Mouse (Mus musculus): ENCODE results near the gene Macrod2.
A peak's percentile ranks its signal among the peaks of the same experiment; 100 is the strongest.

Macrod2 gene

DNA sequence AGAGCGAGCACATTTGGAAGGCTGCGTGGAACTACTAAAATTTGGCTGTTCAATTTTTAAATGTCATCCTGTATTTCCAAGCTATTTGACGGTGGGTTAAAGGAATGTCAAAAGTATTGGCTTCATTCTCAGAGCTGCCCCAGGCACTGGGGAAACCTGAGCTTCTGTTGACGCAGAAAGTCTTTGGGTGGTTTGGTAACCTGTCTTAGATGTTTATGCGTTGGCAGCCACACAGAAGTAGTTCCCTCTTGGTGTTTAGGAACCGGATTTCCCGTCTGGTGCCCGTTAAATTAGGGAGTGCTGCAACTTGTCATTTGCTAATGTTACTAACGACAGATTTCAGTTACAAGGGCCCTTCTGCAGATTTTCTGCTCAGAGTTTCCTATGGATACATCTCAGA lies 1837.7 kb downstream of the Macrod2 start:
- DNase-seq (ENCODE audit: low read depth), result no peak

DNA sequence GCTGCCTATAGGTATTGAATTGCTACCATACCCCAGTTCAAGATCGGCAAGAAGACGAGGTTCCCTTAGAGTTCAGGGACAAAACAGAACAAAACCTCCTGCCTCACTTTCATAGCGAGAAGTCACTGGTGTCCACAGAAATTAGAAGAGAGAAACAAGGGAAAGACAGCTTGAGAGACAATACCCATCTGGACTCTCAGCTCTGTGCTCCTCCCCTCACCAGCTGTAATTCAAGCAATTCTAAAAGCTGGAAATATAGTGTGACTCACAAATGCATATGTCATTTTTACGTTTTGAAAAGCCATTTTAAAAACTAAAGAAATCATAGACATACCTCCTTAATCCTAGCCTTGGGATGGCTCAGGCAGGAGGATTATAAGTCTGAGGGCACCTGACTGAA lies 1848.4 kb downstream of the Macrod2 start:
- no peak for DNase-seq (ENCODE audit: low read depth)

DNA sequence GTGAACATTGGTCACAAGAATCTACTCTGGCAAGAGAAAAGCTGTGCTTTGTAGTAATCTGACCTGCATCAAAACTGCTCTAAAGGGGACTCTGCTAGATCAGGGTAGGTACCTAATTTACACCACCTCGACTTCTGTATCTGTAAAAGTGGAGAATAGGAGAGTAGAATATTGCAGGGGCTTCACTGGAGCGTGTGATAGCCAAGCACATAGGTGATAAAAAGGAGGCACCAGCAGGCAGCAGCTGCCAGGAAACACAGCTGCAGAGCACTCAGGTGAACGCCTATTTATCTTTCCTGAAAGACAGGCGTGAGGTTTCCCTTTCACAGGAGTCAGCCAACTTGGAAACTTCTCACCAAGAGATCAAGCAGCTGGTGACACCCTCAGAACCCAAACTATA lies 1855.3 kb downstream of the Macrod2 start:
- DNase-seq (ENCODE audit: low read depth), result no peak

DNA sequence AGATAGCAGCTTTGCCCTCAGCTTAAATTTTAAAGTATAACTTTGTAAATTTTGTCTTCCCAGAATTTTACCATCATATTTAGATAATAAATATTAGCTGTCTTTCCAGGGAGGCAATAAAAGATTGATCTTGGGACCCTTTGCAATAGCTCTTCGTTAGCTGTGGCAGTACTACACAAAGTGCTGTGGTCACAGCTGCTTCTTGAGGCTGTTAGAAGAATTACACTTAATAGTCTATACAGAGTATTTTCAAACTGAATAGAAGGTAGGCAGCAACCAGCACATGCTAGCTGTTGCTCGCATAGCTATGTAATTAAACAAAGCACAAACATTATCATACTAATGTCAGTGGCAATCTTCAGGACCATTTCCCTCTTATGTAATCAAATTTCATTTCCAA lies 1856.4 kb downstream of the Macrod2 start:
- DNase-seq (ENCODE audit: low read depth), result no peak

DNA sequence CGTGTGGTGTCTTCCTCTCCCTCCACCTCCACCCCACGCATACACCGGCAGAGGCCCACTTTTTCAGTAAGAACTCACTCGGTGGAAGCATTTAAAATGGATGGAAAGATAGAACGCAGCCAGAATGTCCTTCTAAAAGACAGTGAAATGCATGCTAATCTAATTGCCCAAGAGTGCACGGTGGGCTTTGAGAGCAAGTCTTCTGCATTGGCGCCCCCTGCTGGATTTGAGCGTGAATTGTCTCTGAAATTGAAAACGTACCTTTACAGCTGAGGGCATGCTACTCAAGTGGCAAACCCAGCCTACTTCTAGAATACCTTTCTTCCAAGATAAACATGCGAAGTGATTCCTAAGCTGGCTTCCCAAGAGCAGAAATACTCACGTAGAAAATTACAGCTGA lies 1858.8 kb downstream of the Macrod2 start:
- peak; percentile 1 for DNase-seq (ENCODE audit: low read depth)

DNA sequence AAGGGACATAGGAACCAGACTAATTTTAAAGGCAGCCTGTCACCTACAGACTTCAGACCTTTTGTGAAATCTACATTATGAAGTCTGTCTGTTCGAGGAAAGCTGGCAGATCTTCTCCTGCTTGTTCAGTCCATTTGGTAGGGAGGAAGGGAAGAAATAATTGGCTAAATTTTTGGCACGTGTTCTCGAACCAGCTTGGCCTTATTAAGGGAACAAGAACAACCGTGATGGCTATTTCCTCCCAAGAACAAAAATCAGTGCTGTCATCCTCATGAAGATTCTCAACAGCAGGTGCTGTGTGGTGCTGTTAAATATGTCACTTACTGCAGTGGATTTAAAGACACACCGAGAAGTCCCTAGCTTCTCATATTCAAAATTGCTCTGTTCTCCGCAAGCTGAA lies 1859.5 kb downstream of the Macrod2 start:
- no peak for DNase-seq (ENCODE audit: low read depth)

DNA sequence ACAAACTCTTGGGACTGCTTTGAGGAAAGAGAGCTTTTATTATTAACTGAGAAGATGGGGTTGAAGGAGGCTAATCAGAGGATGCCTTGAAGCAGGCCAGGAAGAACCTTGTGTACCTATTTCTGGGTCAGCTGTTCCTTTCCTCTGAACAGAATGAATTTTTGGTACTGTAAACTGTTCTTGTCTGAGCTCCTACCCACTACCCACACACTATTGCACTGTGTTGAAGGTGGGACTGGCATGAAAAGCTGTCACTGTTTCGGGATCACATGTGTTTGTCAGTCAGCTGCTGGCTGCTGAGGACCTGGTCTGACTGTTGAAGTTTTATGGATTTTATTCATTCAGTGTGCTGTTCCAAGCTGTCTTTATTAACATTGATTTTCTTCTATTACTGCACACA lies 1862.4 kb downstream of the Macrod2 start:
- no peak for DNase-seq (ENCODE audit: low read depth)

DNA sequence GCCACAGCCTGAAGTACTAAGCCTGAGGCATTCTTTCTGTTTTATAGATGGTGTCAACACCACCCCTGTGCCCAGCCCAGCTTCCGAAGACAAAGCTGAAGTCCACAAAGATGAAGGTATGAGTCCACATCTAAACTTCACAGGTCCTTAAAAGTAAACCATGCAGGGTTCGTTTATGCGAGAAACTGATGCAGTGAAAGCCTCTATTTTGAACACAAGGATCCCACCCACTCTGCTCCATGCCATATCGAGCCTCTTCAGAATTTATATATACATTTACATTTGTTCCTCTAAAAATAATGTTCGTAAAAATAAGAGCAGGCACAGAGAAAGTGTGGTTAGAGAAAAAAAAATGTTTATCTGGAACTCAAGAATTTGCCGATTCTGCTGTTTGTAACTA lies 1865.9 kb downstream of the Macrod2 start:
- no peak for DNase-seq (ENCODE audit: low read depth)

DNA sequence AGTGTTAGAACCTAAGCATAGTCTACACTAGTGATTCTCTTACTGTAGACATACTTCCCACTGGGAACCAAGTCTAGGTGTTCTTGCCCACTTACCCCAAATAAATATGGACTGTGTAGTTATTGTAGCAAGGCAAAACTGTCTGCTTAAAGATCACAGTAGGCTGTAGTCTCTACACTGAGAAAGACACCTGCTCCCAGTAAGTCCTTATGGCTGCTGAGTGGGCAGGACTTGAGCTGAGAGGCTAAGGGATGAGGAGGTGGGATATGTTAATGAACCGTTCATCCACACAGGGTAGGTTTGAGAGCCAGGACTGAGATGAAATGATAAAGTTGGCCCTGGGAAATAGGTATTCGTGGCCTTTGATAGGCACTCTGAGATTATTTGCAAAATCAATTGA lies 1869.6 kb downstream of the Macrod2 start:
- no peak for DNase-seq (ENCODE audit: low read depth)

DNA sequence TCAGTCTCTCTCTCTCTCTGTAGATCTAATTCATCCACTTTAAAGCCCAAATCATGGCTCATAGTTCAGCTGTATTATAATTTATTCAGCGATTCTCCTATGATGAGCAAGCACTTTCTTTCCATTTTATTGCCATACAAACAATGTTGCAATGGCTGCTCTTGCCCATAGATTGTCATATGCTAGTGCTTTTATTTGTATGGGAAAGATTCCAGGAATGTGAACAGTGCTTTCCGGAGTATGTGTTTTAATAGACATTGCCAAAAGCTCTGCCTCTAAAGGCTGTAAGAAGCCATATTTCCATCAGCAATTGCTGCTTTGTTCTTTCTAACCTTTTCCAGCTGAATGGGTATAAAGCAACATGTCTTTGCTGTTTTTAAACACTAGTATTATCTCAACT lies 1872.7 kb downstream of the Macrod2 start:
- DNase-seq (ENCODE audit: low read depth), result no peak

DNA sequence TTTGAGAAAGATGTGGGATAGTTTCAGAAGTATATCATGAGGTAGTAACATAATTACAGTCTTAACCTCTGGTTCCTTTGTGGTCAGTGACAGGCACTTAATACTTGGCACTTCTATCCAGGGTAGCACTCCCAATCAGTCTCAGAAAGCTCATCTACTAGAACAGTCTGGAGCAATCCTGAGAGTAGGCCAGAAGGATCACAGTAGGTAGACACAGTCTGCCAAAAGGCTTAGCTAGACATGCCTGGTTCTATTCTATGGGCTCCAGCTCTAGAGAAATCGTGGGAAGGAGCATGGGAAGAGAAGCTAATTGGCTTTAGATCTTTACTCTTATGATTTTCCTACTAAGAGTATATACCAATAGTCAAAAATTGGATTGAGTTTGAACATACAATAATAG lies 1891.7 kb downstream of the Macrod2 start:
- DNase-seq (ENCODE audit: low read depth), result no peak

DNA sequence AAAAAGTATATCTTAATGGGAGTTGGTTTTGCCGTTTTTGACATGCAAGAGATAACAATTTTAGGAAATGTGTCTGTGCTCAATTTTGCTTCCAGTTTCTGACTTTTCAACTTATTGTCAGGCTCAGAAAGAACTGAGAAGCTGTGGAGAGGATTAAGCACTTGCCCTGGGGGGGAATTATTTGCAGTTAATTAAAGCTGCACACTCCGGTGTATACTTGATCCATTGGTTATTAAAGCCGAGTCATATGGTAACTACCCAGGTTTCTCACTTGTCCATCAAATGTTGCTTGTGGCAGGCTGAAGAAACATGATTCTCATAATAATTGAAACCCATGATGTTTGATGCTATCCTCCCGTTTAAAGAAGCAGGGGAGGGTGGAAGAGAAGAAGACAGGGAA lies 1899.7 kb downstream of the Macrod2 start:
- no peak for DNase-seq (ENCODE audit: low read depth)

DNA sequence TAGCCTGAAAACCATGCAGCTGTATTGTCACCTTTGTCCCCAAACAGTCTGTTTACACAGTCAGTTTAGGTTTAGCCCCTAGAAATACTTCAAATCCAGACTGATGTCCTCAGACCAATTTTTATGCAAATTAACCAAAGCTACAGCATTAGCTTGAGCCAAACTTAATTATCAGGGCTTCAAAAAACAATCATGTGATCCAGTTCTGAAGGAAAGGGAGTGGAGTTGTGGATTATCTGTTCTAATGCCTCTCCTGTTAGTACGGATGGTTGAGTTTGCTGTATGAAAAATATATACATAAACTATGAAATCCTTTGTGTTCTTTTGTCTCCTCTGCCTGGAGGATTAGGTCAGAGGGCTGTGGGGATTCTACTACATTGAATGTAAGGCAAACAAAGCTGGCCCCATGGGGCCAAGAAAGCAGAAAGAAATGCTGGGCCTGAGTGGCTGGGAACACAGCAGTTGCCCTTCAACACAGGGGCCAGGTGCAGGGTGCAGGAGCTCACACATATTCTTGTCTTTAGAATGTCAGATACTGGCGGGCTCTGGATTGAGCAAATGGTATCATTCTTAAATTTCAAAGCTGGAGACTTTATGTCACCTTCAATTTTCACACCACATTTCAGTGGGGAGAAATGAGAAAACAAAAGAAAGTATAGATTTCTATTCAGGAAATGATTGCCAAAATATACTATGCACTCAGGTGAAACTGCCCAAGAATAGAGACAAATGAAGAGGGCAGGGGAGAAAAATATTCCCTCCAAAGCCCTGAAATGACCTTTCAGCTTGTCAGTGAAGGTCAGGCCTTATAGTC lies 1908.2 kb downstream of the Macrod2 start:
- DNase-seq (ENCODE audit: low read depth), result no peak

DNA sequence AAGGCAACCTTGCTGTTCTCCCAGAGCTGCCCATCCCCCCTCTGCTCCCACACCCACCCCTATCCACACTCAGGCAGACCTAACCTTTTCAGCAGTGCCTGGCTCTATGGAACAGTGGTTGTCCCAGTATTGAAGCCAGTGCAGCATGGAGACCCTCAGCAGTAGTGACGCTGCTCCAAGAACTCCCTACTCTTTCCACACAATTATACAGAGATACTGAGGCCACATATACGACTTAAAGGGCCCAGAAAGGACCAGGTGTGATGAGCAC lies 1908.7 kb downstream of the Macrod2 start:
- DNase-seq (ENCODE audit: low read depth), result no peak

DNA sequence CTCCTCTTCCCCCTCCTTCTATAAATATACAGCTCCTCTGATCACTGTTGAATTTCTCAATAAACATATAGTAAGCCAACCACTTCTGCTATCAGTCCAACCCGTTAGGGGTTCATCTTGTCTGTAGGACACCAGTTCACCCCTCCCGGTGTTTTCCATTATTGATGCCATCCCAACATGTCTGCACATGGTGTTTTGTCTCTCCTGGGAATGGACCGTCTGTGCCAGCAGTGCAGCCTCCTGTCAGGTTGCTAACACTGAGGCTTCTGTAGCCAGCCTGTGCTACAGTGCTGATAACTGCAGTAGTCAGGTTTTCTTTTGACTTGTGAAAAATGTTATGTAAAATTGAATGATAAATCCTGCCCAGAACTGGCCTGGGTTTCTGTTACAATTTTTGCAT lies 1928.0 kb downstream of the Macrod2 start:
- no peak for DNase-seq (ENCODE audit: low read depth)

DNA sequence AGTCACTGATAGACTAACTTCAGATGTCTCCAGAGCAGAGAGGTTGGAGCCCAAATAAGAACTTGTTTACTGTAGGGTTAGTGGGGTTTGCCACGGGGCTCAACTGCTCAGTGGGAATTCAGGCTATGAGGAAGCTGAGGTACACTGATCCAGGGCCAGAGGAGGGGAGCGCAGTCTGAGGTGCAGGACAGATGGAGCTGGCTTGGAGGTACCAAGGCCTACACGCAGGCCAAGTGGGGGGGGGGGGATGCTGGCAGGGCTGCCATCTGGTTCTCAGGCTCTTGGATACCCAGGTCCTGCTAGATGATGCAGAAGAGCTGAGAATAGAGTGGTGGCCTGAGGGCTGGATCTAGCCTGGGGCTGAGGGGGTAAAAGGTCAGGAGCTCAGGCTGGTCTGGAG lies 1931.6 kb downstream of the Macrod2 start:
- no peak for DNase-seq (ENCODE audit: low read depth)

DNA sequence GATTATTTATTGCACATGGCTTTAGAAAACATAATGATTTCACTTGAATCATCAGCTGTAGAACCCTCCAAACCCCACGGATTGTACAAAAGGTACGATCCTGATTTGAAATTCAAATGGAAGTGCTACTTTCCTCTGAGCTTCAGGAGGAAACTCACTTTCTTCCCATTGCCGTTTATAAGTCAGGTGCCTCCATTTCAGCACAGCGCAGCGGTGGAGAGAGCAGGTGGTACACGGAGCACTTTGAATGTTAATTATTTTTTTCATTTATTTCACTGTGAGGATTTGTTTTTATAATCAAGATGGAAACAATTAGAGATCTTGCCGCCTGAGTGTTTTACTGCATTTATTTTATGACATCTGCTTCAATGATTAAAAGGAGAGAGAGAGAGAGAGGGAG lies 1934.7 kb downstream of the Macrod2 start:
- no peak for DNase-seq (ENCODE audit: low read depth)

DNA sequence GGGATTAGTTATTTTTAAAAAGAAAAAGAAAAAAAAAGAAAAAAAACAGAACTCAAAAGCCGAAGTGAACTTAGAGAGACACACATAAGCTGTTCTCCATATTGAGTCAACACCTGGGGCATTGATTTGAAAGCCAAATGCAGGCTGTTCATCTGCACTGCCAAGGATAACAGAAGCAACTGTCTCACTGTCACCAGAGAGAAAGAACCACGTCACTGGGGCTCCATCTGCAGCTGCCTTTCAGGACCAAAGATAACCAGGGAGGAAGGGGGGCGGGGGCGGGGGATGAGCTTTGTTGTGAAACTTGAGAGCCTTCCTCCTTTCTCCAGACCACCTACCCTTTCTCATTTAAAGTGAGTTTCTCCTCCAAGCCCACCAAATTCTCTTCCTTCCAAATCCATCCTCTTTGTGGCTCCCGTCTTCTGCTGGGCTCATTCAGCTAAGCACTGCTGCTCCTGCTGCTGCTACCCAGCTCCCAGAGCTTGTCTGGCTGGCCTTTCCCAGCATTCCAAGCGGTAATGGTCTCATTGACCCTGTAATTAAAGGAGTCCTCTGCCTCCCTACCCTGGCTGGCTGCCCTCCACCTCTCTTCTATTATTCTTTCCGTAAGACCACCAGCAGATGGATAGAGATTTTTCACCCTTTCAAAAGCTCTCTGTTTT lies 1939.5 kb downstream of the Macrod2 start:
- no peak for DNase-seq (ENCODE audit: low read depth)

DNA sequence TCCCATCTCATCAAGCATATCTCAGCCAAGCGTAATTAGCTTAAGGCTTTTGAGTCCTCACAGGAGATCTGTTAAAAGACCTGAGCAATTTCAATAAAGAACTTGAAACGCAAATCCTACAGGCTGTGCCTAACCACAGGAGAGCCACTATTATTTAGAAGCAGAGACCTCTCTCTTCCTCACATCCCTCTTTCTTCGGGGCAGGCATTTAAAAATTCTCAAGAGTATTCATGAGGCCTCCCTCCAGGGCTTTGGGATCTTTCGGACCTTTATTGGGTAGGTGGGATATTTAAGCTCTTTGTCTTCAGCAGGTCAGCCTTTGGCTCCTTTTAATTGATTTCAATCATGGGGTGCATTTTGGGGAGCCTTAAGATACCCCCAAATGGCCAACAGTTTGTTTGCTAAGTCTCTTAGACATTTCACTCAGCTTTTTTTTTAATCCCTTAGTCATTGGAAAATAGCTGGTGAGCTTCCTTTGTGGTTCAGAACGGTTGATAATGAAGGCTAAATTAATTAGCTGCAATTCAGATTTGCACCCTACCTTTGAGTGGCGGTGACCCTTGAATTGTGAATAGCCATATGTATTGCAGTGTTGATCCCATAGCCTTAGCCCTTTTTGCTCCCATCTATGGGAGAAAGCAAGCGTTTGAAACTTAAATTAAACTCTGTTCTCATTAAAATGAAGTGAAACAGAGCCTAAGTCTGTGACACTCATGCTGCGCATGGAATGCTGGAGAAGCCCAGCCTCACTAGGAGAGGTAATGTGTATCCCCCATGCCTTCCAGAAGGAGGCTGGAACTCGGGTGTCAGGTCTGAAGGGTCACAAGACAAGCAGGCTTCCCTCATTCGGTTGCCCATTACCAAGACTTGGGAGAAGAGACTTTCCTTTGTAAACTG lies 1940.2 kb downstream of the Macrod2 start:
- DNase-seq (ENCODE audit: low read depth), result no peak

DNA sequence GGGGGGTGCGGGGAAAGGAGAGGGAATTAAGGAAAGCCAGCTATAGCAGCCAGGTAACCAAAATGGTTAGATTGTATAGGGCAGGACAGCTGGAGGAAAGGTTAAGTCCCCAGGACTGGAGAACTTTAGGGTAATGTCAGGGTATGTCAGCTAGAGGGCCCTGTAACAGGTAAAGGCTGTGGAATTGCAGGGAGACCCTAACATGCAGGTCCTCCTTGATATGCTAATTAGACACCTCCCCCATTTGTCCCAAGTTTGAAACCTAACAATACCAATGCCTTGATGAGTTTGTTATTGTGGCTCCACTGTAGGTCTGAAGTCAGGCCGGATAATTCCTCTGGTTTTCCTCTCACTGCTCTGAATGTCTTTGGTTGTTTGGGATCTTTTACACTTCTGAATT lies 1948.9 kb downstream of the Macrod2 start:
- no peak for DNase-seq (ENCODE audit: low read depth)

DNA sequence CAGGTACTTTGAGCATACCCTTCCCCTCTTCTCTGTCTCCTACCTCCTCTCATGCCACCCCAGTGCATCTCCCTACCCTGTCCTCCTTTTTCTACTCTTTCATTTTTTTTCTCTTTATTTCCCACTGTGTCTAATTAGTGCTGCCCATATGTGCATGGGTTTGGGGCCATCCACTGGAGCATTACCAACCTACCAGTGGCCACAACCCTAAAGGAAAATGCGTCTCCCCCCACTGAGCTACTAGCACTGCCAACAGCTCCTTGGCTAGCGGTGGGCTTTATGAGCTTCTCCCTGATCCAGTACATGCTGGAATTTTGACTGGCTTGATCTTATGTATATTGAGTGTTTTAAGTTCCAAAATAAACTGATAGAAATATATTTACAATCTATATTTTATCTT lies 1949.6 kb downstream of the Macrod2 start:
- no peak for DNase-seq (ENCODE audit: low read depth)

DNA sequence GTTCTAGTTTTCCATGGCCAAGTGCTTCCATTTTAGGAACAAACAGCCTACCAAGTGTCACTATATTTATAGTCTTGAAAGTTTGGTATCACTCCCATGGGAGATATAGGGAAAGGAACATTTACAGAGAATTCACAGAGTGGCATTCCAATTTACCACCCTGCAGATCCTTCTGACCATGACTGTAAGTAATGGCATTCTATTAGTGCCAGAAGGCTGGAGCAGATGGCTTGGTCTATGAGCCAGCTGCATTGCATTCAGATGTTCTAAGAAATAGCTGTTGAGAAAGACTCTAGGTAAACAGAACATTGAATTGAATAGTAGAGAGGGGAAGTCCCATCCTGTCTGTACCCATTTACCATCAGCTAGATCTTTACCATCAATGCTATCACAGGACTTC lies 1954.7 kb downstream of the Macrod2 start:
- DNase-seq (ENCODE audit: low read depth), result no peak

DNA sequence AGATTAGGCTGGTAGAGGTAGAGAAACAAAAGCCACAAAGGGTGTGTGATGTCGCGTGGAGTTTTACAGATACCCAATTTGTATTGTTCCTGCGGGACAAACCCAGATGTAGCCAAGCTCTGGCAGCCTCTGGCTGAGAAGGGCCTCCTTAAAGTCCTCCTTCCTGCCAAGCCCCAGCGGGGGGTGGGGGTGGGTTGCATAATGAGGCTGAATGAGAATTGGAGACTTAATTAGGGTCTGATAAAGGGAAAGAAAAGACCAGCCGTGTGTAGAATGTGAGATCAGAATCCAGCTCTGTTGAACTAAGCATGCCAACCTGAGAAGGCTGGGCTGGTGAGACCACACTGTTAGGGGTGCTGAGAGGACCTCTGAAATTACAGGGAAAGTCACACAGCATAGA lies 1967.8 kb downstream of the Macrod2 start:
- DNase-seq (ENCODE audit: low read depth), result no peak

Measured in induced T-regulatory cell, adult 2 months (primary cell).